Mouse (Mus musculus) heart, embryonic 12.5 days (tissue): ENCODE measurements at regions not wholly inside any gene's neighbourhood (a gene's known extent, or its start where the extent isn't known, plus 50 kb on each side); places are given as distances from the start of the nearest gene placed in this dataset.
"Not testable (repeated sequence)": the region's sequence is repeated elsewhere in the genome, so short reads cannot be mapped to it uniquely, and the experiment has no call there.

Source experiments
- ATAC-seq: fragments of 200-750 bp; cut with Nextera tagmentation; 2 replicates; pipeline ENCODE4 v1.8.0; 2017; ENCODE audit warnings: moderate TSS enrichment, moderate library complexity; ENCODE audit not compliant: insufficient number of reproducible peaks, low FRiP score
- H3K27ac ChIP-seq: fragments of 300-500 bp; sonication (generic); 2 replicates; pipeline ENCODE4 v1.5.1; 2016; ENCODE audit warnings: mild to moderate bottlenecking, moderate library complexity; ENCODE audit not compliant: poor library complexity, severe bottlenecking
- H3K27me3 ChIP-seq: fragments of 300-500 bp; sonication (generic); replicated peaks from 2 replicates; pipeline ENCODE4 v1.6.1; 2016; ENCODE audit warnings: mild to moderate bottlenecking, moderate library complexity
- H3K36me3 ChIP-seq: fragments of 300-500 bp; sonication (generic); 2 replicates; pipeline ENCODE4 v1.6.1; 2016; ENCODE audit warnings: mild to moderate bottlenecking, moderate library complexity
- H3K4me1 ChIP-seq: fragments of 300-500 bp; sonication (generic); replicated peaks from 2 replicates; pipeline ENCODE4 v1.6.1; 2016; ENCODE audit warnings: mild to moderate bottlenecking
- H3K4me2 ChIP-seq: fragments of 300-500 bp; sonication (generic); 2 replicates; pipeline ENCODE4 v1.6.1; 2016; ENCODE audit warnings: mild to moderate bottlenecking, moderate library complexity
- H3K4me3 ChIP-seq: fragments of 300-500 bp; sonication (generic); 2 replicates; pipeline ENCODE4 v1.5.1; 2016; ENCODE audit warnings: mild to moderate bottlenecking
- H3K9ac ChIP-seq: fragments of 300-500 bp; sonication (generic); 2 replicates; pipeline ENCODE4 v1.6.1; 2016; ENCODE audit warnings: mild to moderate bottlenecking, moderate library complexity
- H3K9me3 ChIP-seq: fragments of 300-500 bp; sonication (generic); replicated peaks from 2 replicates; pipeline ENCODE4 v1.6.1; 2016; ENCODE audit warnings: mild to moderate bottlenecking, moderate library complexity
- WGBS: fragments of 180-500 bp; shearing (Covaris S2); methylation state at CpG from one replicate; pipeline ENCODE4 v1.1.7; 2016; 5-methylcytosine and 5-hydroxymethylcytosine counted together

DNA sequence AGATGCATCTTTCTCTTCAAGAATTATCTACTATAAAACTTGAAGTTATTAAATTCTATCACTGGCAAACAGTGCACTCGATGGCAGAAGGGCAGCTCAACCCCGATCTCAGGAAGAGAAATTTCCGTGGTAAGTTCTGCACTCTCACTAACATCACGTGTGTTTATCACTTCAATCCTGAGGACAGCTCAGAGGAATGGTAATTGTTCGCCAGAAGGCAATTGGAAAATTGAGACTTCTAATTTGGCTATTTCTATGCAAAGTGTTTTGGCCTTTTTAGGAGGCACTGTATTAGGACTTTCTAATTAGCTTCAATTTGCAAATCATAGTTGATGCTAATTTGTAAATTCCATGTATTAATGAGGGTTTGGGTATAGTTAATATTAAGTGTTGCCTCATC, 977.3 kb downstream of the Defb40 start:
- no peak overlapping the region for H3K4me3 ChIP-seq
- no peaks in the 10 kb centered on the region for H3K4me1 ChIP-seq
- WGBS, result 82% methylated on average over 5 of the region's 5 CpGs
- H3K4me2 ChIP-seq, result no peak overlapping the region
- no peaks in the 10 kb centered on the region for H3K36me3 ChIP-seq
- H3K9ac ChIP-seq, result no peak overlapping the region
- H3K27ac ChIP-seq, result no peak overlapping the region
- no peak for ATAC-seq
- H3K27me3 ChIP-seq, result no peaks in the 10 kb centered on the region
- no peaks in the 10 kb centered on the region for H3K9me3 ChIP-seq

DNA sequence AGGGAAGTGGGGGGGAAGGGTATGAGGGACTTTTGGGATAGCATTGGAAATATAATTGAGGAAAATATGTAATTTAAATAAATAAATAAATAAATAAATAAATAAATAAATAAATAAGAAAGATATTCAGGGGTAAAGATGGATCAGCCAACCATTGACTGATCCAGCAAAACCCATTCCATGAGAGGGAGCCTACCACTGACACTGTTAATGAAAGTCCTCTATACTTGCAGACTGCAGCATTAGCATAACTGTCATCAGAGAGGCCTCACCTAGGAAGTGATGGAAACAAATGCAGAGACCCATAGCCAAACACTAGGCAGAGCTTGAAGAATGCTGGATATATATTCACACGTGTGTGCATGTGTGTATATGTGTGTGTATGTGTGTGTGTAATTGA, 993.3 kb downstream of the Defb40 start:
- Histone ChIP-seq H3K4me2 (no peak overlapping the region), H3K27ac (no peak overlapping the region), H3K36me3 (no peaks in the 10 kb centered on the region), H3K27me3 (no peaks in the 10 kb centered on the region), H3K4me1 (no peaks in the 10 kb centered on the region), H3K9ac (no peak overlapping the region), H3K4me3 (no peak overlapping the region), H3K9me3 (no peaks in the 10 kb centered on the region)
- ATAC-seq, result no peak
- WGBS, result 60% methylated on average over 1 of the region's 1 CpGs

- Histone ChIP-seq H3K9me3 (no peaks in the 10 kb centered on the region), H3K27ac (no peak overlapping the region), H3K4me1 (no peaks in the 10 kb centered on the region), H3K4me3 (no peak overlapping the region), H3K36me3 (no peaks in the 10 kb centered on the region), H3K9ac (no peak overlapping the region), H3K4me2 (no peak overlapping the region), H3K27me3 (no peaks in the 10 kb centered on the region)
- 28% methylated on average over 1 of the region's 1 CpGs for WGBS
- ATAC-seq, result no peak
These were observed 1029.2 kb downstream of the Defb40 start for GRCm38 (mm10) chr8:17948848-17949247.

DNA sequence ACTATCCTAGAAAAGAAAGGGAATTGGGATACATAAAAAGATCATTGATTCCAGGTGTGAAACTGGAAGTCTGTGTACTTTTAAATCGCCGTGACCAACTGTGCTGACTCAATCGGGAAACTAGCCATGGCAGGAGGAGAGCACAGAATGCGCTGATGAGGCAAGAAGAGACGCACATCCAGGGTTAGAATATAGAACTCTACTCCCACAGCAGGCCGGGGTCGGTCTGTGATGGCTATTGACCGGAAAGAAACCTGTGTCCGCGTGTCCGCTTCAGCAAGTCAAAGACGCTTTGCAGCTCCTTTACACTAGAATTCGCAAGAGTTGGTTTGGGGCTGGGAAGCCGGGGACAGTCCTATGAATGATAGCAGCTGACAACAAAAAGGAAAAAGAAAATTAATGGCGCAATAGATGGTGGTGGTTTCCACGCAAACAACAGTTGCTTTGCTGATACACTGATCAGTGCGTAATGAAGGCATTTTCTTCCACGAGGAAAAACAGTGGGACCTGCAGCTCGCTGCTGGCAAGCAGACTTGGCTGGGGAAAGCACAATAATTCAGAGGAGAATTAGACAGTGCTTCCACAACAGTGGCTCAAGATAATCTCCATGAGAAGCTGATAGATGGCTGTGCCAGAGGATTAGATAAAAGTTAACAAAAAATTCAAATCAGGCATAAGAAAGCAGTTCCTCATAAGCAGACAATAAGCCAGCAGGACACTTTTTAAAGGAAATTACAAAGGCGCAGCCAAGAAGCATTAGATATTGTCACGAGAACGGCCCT, 1029.8 kb downstream of the Defb40 start:
- ATAC-seq, result no peak
- Histone ChIP-seq H3K9me3 (no peaks in the 10 kb centered on the region), H3K4me2 (no peak overlapping the region), H3K9ac (no peak overlapping the region), H3K4me3 (no peak overlapping the region), H3K27me3 (no peaks in the 10 kb centered on the region), H3K27ac (no peak overlapping the region), H3K4me1 (no peaks in the 10 kb centered on the region), H3K36me3 (no peaks in the 10 kb centered on the region)
- 80% methylated on average over 22 of the region's 22 CpGs for WGBS

DNA sequence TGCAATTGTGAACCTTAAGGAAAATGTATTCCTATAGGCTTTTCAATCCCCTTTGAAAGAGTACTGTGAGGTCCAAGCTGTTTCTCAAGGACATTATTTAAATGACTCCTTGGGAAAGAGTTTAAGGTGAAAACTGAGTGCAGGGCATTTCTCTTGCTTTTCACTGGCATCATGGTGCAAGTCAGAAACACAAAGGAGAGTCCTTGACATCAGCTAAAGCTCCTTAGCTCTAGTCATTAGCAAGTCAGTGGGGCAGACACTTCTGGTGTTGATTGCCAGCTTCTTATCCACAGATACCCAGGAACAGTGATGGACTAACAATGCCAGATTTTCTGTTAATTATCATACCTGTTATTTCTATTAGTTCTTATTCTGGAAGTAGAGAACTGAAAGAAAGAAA, 1043.4 kb downstream of the Defb40 start:
- Histone ChIP-seq H3K36me3 (no peaks in the 10 kb centered on the region), H3K9ac (no peak overlapping the region), H3K27ac (no peak overlapping the region), H3K4me3 (no peak overlapping the region), H3K4me2 (no peak overlapping the region), H3K9me3 (no peaks in the 10 kb centered on the region), H3K4me1 (no peaks in the 10 kb centered on the region), H3K27me3 (no peaks in the 10 kb centered on the region)
- ATAC-seq, result no peak

GRCm38 (mm10) chr8:17909316-17909715, 1068.7 kb downstream of the Defb40 start:
- H3K4me2 ChIP-seq, result no peak overlapping the region
- ATAC-seq, result no peak
- no peak overlapping the region for H3K4me3 ChIP-seq
- 85% methylated on average over 15 of the region's 15 CpGs for whole genome bisulfite sequencing
- H3K9ac ChIP-seq, result no peak overlapping the region
- no peaks in the 10 kb centered on the region for H3K4me1 ChIP-seq
- H3K27me3 ChIP-seq, result no peaks in the 10 kb centered on the region
- H3K27ac ChIP-seq, result no peak overlapping the region
- peaks cover 3% of the 10 kb centered on the region; the same call in 1 of the 2 replicates for H3K9me3 ChIP-seq
- no peaks in the 10 kb centered on the region for H3K36me3 ChIP-seq

GRCm38 (mm10) chr8:17888598-17888997, 1089.5 kb downstream of the Defb40 start:
- ATAC-seq, H3K27ac ChIP-seq, H3K4me3 ChIP-seq, H3K4me1 ChIP-seq, H3K36me3 ChIP-seq, H3K9ac ChIP-seq, H3K9me3 ChIP-seq, H3K4me2 ChIP-seq, H3K27me3 ChIP-seq: not testable (repeated sequence)
- WGBS, result 65% methylated on average over 5 of the region's 5 CpGs

GRCm38 (mm10) chr8:17863388-17863787, 1114.7 kb downstream of the Defb40 start:
- H3K27me3 ChIP-seq, result no peaks in the 10 kb centered on the region
- no peak overlapping the region for H3K4me2 ChIP-seq
- H3K36me3 ChIP-seq, result no peaks in the 10 kb centered on the region
- H3K4me3 ChIP-seq, result no peak overlapping the region
- ATAC-seq, result no peak
- no peak overlapping the region for H3K9ac ChIP-seq
- WGBS, result 63% methylated on average over 2 of the region's 2 CpGs
- no peak overlapping the region for H3K27ac ChIP-seq
- H3K4me1 ChIP-seq, result no peaks in the 10 kb centered on the region
- no peaks in the 10 kb centered on the region for H3K9me3 ChIP-seq
